Mouse (Mus musculus) cortical plate, adult 2 months (tissue): ENCODE measurements around the gene Atp6v1fnb.

ENCODE experiments used
- CTCF ChIP-seq: fragments of 200-500 bp; IDR thresholded peaks from 2 replicates; pipeline ENCODE4 v1.5.1; 2011; ENCODE audit warnings: mild to moderate bottlenecking, control low read depth, low read length; ENCODE audit not compliant: insufficient read depth; ENCODE audit errors: extremely low read depth
- POLR2A ChIP-seq: fragments of 200-500 bp; IDR thresholded peaks from 2 replicates; pipeline ENCODE4 v1.6.1; 2011; ENCODE audit warnings: mild to moderate bottlenecking, low read length, control low read depth; ENCODE audit not compliant: insufficient read depth; ENCODE audit errors: extremely low read depth

DNA sequence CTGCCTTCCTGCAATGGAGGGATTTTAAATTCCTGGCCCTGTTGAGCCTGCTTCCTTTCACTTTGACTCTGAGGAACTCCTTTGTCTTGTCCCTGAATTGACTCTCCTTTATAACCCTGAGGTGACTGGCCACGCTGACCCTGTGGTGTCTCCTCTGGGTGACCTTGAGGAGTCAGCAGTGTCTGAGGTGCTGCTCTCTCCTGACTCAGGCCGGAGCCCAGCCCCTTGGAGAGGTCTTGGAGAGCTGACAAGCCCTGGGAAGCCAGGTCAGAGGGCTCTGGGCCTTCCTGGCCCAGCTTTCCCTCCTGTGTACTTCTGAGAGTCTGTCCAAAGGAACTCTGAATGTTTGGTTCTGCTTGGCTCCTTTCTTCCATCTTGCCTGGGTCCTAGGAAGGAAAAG lies 3.5 kb downstream of the Atp6v1fnb start:
- TF ChIP-seq POLR2A (no peak), CTCF (no peak)
